Mouse (Mus musculus) olfactory bulb, adult 2 months (tissue): ENCODE measurements at regions not wholly inside any gene's neighbourhood (a gene's known extent, or its start where the extent isn't known, plus 50 kb on each side); places are given as distances from the start of the nearest gene placed in this dataset.

ENCODE experiments used
- CTCF ChIP-seq: fragments of 200-500 bp; IDR thresholded peaks from 2 replicates; pipeline ENCODE4 v1.5.1; 2012; ENCODE audit warnings: low read depth, mild to moderate bottlenecking, low read length, moderate library complexity; ENCODE audit not compliant: insufficient read depth
- POLR2A ChIP-seq: fragments of 200-500 bp; IDR thresholded peaks from 2 replicates; pipeline ENCODE4 v1.6.1; 2012; ENCODE audit warnings: mild to moderate bottlenecking, low read depth, low read length, moderate library complexity; ENCODE audit not compliant: insufficient read depth

- TF ChIP-seq CTCF = no peak
- no peak for TF ChIP-seq POLR2A
Observed at GRCm38 (mm10) chr6:53124800-53125450, 56.5 kb upstream of the Jazf1 start.
